Mouse (Mus musculus) WW6 (cell line): ENCODE measurements around the gene Rundc3b.

Source experiments
- DNase-seq: peaks from one replicate; pipeline ENCODE4 v3.0.0-alpha.2; 2013; ENCODE audit warnings: low read depth, low spot score

Rundc3b gene

GRCm38 (mm10) chr5:8488701-8489297 lies 134.0 kb downstream of the Rundc3b start:
- DNase-seq, result no peak

- DNase-seq, result no peak
Measured at GRCm38 (mm10) chr5:8487989-8488700, 134.6 kb downstream of the Rundc3b start.

GRCm38 (mm10) chr5:8456561-8456960 lies 166.2 kb downstream of the Rundc3b start:
- no peak for DNase-seq

DNA sequence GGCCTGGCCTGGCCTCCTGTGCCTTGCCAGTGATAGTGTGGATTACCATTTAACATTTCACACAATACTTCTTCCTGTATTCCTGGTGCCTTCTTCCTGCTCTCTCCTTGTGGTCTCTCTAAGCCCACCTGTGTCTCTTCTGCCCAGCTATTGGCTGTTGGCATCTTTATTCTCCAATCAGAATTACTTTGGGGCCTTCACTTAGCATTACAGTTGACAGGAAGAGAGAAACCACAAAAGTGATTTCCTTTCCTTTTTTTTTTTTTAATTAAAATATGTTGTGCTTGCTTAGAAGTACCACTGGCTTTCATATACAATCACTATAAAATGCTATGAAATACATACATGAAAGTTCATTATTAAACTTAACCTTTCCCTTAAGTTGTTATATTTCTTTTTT lies 167.2 kb downstream of the Rundc3b start:
- DNase-seq, result no peak
